8 mouse cellular contexts compared by ENCODE assay signal in the genomic region with DNA sequence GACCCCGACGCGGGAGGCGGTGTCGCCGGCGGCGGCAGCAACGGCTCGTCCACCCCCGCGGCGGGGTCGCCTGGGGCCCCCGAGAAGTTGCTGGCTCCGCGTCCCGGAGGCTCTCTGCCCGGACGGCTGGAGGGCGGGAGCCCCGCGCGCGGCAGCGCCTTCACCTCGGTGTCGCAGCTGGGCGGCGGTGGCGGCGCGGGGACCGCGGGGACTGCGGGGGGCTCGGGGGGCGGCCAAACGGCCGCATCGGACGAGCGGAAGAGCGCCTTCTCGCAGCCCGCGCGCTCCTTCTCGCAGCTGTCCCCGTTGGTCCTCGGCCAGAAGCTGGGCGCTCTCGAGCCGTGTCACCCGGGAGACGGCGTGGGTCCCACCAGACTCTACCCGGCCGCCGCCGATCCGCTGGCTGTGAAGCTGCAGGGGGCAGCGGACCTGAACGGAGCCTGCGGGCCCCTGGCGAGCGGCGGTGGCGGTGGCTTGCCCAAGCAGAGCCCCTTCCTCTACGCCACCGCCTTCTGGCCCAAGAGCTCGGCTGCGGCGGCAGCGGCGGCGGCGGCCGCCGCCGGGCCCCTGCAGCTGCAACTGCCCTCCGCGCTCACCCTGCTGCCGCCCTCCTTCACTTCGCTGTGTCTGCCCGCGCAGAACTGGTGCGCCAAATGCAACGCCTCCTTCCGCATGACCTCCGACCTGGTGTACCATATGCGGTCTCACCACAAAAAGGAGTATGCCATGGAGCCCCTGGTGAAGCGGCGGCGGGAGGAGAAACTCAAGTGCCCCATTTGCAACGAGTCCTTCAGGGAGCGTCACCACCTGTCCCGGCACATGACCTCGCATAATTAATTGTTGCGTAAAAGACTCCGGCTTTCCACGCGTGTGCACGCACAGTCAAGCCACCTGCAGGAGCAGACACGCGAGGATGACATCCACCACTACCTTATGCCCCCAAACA. TPM values are rescaled to one million over a fixed set of nuclear protein-coding genes. Genes with fewer than 3 reads are reported as not detected.
A peak's percentile ranks its signal among the peaks of the same experiment; 100 is the strongest.
DNase-seq lines count a peak whose midpoint lies in the region; ATAC-seq and TF ChIP-seq lines count a peak whose summit lies in the region.

No protein-coding gene starts in this region.

- ATAC-seq in heart, postnatal 0 days (ENCODE audit: insufficient read depth, low read depth), result peak; percentile 29; the same call in 1 of the 2 replicates
- no peak for ATAC-seq in liver, embryonic 12.5 days
- ATAC-seq in neural tube, embryonic 15.5 days (ENCODE audit: low FRiP score), result peak; percentile 40

- H3K36me3 ChIP-seq in heart, postnatal 0 days (replicated peaks; ENCODE audit: control insufficient read depth, insufficient read depth, low read length), result no peaks in the 10 kb centered on the region
- no peaks in the 10 kb centered on the region for H3K36me3 ChIP-seq in liver, embryonic 12.5 days
- no peaks in the 10 kb centered on the region for H3K36me3 ChIP-seq in neural tube, embryonic 15.5 days

- no peak for TF ChIP-seq EP300 in heart, postnatal 0 days (IDR thresholded peaks at IDR 0.05; ENCODE audit: low read depth)

- H3K27me3 ChIP-seq in cerebellum, adult 2 months (ENCODE audit: control insufficient read depth, insufficient read depth, low read length), result no peaks in the 10 kb centered on the region
- H3K27me3 ChIP-seq in heart, postnatal 0 days (ENCODE audit: control insufficient read depth, insufficient read depth, low read length), result peaks cover 100% of the 10 kb centered on the region
- H3K27me3 ChIP-seq in liver, embryonic 12.5 days (replicated peaks), result peaks cover 99% of the 10 kb centered on the region
- peaks cover 60% of the 10 kb centered on the region for H3K27me3 ChIP-seq in neural tube, embryonic 15.5 days (replicated peaks)

- H3K4me1 ChIP-seq in cerebellum, adult 2 months (ENCODE audit: control insufficient read depth, insufficient read depth, low read length), result peaks cover 8% of the 10 kb centered on the region; the same call in 1 of the 2 replicates
- peaks cover 5% of the 10 kb centered on the region; the same call in 1 of the 2 replicates for H3K4me1 ChIP-seq in heart, postnatal 0 days (ENCODE audit: control insufficient read depth, insufficient read depth)
- peaks cover 15% of the 10 kb centered on the region for H3K4me1 ChIP-seq in liver, embryonic 12.5 days
- H3K4me1 ChIP-seq in neural tube, embryonic 15.5 days, result peaks cover 41% of the 10 kb centered on the region

- H3K4me2 ChIP-seq in heart, postnatal 0 days (ENCODE audit: low read depth, low read length), result peak overlapping the region; percentile 88
- H3K4me2 ChIP-seq in liver, embryonic 12.5 days, result peak overlapping the region; percentile 76
- H3K4me2 ChIP-seq in neural tube, embryonic 15.5 days, result peak overlapping the region; percentile 90

- no peak for TF ChIP-seq CTCF in cerebellum, adult 2 months (IDR thresholded peaks at IDR 0.05; ENCODE audit: borderline replicate concordance, insufficient read depth, low read depth, low read length)
- no peak for TF ChIP-seq CTCF in heart, postnatal 0 days (IDR thresholded peaks at IDR 0.05; ENCODE audit: low read depth)

- TF ChIP-seq POLR2A in cerebellum, adult 2 months (IDR thresholded peaks at IDR 0.05; ENCODE audit: borderline replicate concordance, insufficient read depth, low read length), result no peak

- no peak overlapping the region for H3K9ac ChIP-seq in heart, postnatal 0 days (replicated peaks; ENCODE audit: low read depth, low read length)
- H3K9ac ChIP-seq in liver, embryonic 12.5 days, result no peak overlapping the region
- H3K9ac ChIP-seq in neural tube, embryonic 15.5 days (replicated peaks), result peak overlapping the region; percentile 48

- 5% methylated on average over 101 of the region's 106 CpGs for WGBS in cerebellum, adult 2 months
- 2% methylated on average over 61 of the region's 106 CpGs for WGBS in heart, postnatal 0 days
- WGBS in liver, embryonic 12.5 days (ENCODE audit: insufficient replicate concordance), result under 1% methylated on average over 99 of the region's 106 CpGs
- WGBS in neural tube, embryonic 15.5 days, result 1% methylated on average over 51 of the region's 106 CpGs

- H3K27ac ChIP-seq in cerebellum, adult 2 months (ENCODE audit: insufficient read depth, low read length), result no peak overlapping the region
- no peak overlapping the region for H3K27ac ChIP-seq in heart, postnatal 0 days (ENCODE audit: low read depth)
- no peak overlapping the region for H3K27ac ChIP-seq in liver, embryonic 12.5 days
- peak overlapping the region; percentile 67 for H3K27ac ChIP-seq in neural tube, embryonic 15.5 days (replicated peaks)

- H3K4me3 ChIP-seq in cerebellum, adult 2 months (replicated peaks; ENCODE audit: insufficient read depth, low read depth, low read length), result peak overlapping the region; percentile 54
- H3K4me3 ChIP-seq in heart, postnatal 0 days (ENCODE audit: low read depth, low read length), result peak overlapping the region; percentile 57
- peak overlapping the region; percentile 55 for H3K4me3 ChIP-seq in liver, embryonic 12.5 days
- H3K4me3 ChIP-seq in neural tube, embryonic 15.5 days (replicated peaks), result peak overlapping the region; percentile 55

- DNase-seq in cerebellum, adult 2 months, result peak; percentile 38 to 54
- DNase-seq in cerebellum, adult 11 months, result no peak
- DNase-seq in thymus, postnatal 14 days, result peak; percentile 22
- no peak for DNase-seq in thymus, adult 18-20 months
- no peak for DNase-seq in heart, postnatal 0 days (ENCODE audit: low spot score)
- no peak for DNase-seq in c-Kit-positive CD71-positive TER-119-positive erythroid progenitor cells, embryonic 14.5 days (ENCODE audit: low spot score)

- H3K9me3 ChIP-seq in heart, postnatal 0 days (replicated peaks; ENCODE audit: control insufficient read depth, low read length), result no peaks in the 10 kb centered on the region
- H3K9me3 ChIP-seq in liver, embryonic 12.5 days (replicated peaks), result no peaks in the 10 kb centered on the region
- no peaks in the 10 kb centered on the region for H3K9me3 ChIP-seq in neural tube, embryonic 15.5 days (replicated peaks)

RNA-seq across cellular contexts. Expression of gene Prdm8, which starts 19.1 kb away (rescaled TPM):
- polyA plus RNA-seq in cerebellum, adult 2 months (2012; rRNA removed), result 11.1 and 15.5 TPM in 2 replicates
- 0.19 TPM in 1 of 2 replicates, not detected in the other for total RNA-seq in heart, postnatal 0 days (2014; rRNA removed; ENCODE audit: low replicate concordance)
- not detected in 2 replicates for polyA plus RNA-seq in heart, postnatal 0 days (2015; fragmentation: Nextera tagmentation; extraction: Ambion mirVana)
- polyA plus RNA-seq in liver, embryonic 12.5 days (2016; fragmentation: Nextera tagmentation; extraction: Ambion mirVana), result not detected in 2 replicates
- polyA plus RNA-seq in neural tube, embryonic 15.5 days (2015; fragmentation: Nextera tagmentation; extraction: Ambion mirVana), result 3.6 and 3.9 TPM in 2 replicates

Comparison
In these comparisons a context has a peak if more than half of its experiments do, and no peak if none do; other contexts are left out.
1. DNase-seq: peak in cerebellum, adult 2 months (2 of 2) and thymus, postnatal 14 days (single experiment); none in cerebellum, adult 11 months (single experiment), thymus, adult 18-20 months (0 of 2), heart, postnatal 0 days (single experiment) and c-Kit-positive CD71-positive TER-119-positive erythroid progenitor cells, embryonic 14.5 days (single experiment).
2. Peak in every context shown above with its lines, with median percentiles within 50 percentile points of each other: H3K4me3 ChIP-seq and H3K4me2 ChIP-seq.